Mouse (Mus musculus) E14TG2a.4 (cell line): ENCODE results near the gene Olfr1511.
"Not testable (repeated sequence)": the region's sequence is repeated elsewhere in the genome, so short reads cannot be mapped to it uniquely, and the experiment has no call there.

Experiments used
- H3K27me3 ChIP-seq: 2 replicates; pipeline ENCODE4 v1.6.1; 2014; ENCODE audit warnings: low read length, control low read depth; ENCODE audit not compliant: insufficient read depth
- H3K36me3 ChIP-seq: 2 replicates; pipeline ENCODE4 v1.6.1; 2014; ENCODE audit warnings: low read length, control low read depth; ENCODE audit not compliant: insufficient read depth
- H3K4me1 ChIP-seq: replicated peaks from 2 replicates; pipeline ENCODE4 v1.6.1; 2014; ENCODE audit warnings: low read depth, low read length, control low read depth
- H3K4me3 ChIP-seq: replicated peaks from 2 replicates; pipeline ENCODE4 v1.5.1; 2014; ENCODE audit warnings: mild to moderate bottlenecking, low read length
- H3K9me3 ChIP-seq: 2 replicates; pipeline ENCODE4 v1.6.1; 2014; ENCODE audit warnings: low read length, control low read depth
- CTCF ChIP-seq: conservative IDR thresholded peaks from 2 replicates; pipeline ENCODE4 v1.5.1; 2014; ENCODE audit warnings: low read length
- NANOG ChIP-seq: IDR thresholded peaks from 2 replicates; pipeline ENCODE4 v1.6.1; 2014; ENCODE audit warnings: borderline replicate concordance, low read length, mixed read lengths
- POU5F1 ChIP-seq: IDR thresholded peaks from 2 replicates; pipeline ENCODE4 v1.6.1; 2014; ENCODE audit warnings: low read length, borderline replicate concordance

Olfr1511 gene

DNA sequence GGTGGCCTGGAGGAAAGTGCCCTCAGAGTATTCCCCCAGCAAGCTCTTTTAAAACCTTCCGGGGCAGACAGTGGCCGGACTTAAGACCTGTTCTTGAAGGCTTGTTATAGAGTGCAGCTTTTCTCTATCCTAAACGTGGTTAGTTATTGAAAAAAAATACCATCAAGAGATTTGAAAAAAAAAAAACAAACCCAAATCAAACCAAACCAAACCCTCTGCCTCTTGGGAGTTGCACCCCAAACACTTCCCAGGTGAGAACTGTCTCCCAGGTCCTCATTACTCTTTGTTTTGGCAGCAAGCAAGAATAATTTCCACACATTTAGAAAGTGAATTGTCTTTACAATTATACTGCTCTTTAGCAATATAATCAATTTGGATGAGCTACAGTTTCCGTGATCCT lies at the start of gene Olfr1511:
Gene Olfr1511 (minus strand): TSS at position 101 of the 400 bp plus-strand sequence.
- H3K4me3 ChIP-seq = no peak within 1 kb of the TSS
- H3K36me3 ChIP-seq = no peaks in the 10 kb centered on the region
- no peak for TF ChIP-seq CTCF
- TF ChIP-seq NANOG = no peak
- TF ChIP-seq POU5F1 = no peak
- no peaks in the 10 kb centered on the region for H3K9me3 ChIP-seq
- H3K4me1 ChIP-seq = no peaks in the 10 kb centered on the region
- no peaks in the 10 kb centered on the region for H3K27me3 ChIP-seq

- TF ChIP-seq CTCF (no peak), POU5F1 (no peak), NANOG (no peak)
- no peaks in the 10 kb centered on the region for H3K4me1 ChIP-seq
- no peak within 1 kb of the TSS for H3K4me3 ChIP-seq
- H3K27me3 ChIP-seq = no peaks in the 10 kb centered on the region
- peaks cover 5% of the 10 kb centered on the region for H3K9me3 ChIP-seq
- no peaks in the 10 kb centered on the region for H3K36me3 ChIP-seq
These were observed 45.5 kb upstream of the Olfr1511 start, which contains the start of gene Olfr1509 for GRCm38 (mm10) chr14:52442690-52443089. TSS of gene Olfr1509 (plus strand) at chr14:52442990.

DNA sequence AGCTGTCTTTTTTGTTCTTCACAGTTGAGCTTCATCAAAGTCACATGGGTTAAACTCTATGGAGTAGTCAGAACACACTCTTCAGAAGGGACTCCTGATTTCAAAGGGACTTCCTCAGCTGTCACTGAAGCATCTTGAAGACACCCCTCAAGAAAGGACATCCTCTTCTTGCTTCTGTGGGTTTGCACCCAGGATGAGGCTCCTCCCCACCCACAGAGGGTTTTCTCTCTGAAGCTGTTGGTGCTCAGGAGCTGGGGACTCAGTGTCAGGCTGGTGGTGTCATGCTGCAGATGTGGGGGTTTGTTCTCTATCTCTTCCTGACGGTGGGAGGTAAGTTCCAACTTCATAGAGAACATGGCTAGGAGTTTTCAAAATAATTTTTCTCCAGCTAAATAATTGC lies 30.5 kb upstream of the Olfr1511 start:
- no peak overlapping the region for H3K4me3 ChIP-seq
- H3K9me3 ChIP-seq = no peaks in the 10 kb centered on the region
- no peaks in the 10 kb centered on the region for H3K36me3 ChIP-seq
- no peaks in the 10 kb centered on the region for H3K4me1 ChIP-seq
- no peak for TF ChIP-seq CTCF
- no peak for TF ChIP-seq NANOG
- no peak for TF ChIP-seq POU5F1
- H3K27me3 ChIP-seq = no peaks in the 10 kb centered on the region

DNA sequence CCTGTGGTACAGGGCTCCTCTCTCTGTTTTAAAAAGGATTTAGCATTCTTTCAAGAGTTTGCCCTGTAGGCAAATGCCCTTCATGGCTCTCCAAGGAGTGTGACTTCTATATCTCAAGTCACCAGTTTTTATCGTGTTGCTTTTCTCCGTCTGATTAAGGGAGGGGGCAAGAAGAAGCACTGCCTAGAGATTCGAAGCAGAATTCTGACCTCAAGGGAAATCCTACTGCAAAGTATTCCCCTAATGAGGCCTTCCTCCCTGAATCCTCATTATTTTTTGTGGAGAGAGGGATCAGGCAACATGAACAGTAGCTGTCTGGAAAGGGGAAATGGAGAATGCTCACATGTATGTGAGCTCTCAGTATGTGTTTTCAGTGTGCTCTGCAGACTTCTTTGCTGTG lies 17.1 kb upstream of the Olfr1511 start, which contains the start of gene Olfr1510:
Gene Olfr1510 (minus strand): TSS at position 101 of the 400 bp plus-strand sequence.
- Histone ChIP-seq H3K4me1 (no peaks in the 10 kb centered on the region), H3K9me3 (no peaks in the 10 kb centered on the region)

DNA sequence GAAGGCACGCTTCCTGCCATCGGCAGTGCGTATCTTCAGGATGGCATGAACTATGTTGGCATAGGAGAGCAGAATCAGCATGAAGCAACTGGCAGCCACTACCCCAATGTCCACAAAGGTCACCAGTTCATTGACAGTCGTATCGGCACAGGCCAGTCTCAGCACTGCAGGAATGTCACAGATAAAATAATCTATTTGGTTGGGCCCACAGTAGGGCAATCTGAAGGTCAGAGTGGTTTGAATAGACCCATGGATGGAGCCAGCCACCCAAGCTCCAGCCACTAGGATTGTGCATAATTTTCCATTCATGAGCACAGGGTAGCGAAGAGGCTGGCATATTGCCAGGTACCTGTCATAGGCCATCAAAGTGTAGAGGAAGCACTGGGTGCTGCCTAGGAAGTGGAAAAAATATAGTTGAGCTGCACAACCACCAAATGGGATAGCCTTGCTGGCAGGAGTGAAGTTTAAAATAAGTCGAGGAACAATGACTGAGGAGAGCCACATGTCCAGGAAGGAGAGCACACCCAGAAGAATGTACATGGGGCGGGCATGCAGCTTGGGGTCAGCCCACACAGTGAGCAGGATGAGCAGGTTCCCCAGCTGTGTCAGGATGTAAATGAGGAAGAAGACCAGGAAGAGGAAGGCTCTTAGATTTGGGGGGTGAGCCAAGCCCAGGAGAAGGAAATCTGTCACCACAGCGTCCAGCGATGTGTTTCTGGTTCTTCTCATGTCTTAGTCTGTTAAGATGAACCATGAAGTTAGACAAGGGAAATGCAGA lies 13.2 kb upstream of the Olfr1511 start:
- not testable (repeated sequence) for H3K36me3 ChIP-seq, H3K9me3 ChIP-seq, H3K4me1 ChIP-seq, H3K27me3 ChIP-seq, H3K4me3 ChIP-seq

More for the DNA sequence above, 17.1 kb upstream of the Olfr1511 start, which contains the start of gene Olfr1510:
- no peak within 1 kb of the TSS for H3K4me3 ChIP-seq
- no peaks in the 10 kb centered on the region for H3K27me3 ChIP-seq
- H3K36me3 ChIP-seq = no peaks in the 10 kb centered on the region
- TF ChIP-seq NANOG (no peak), POU5F1 (no peak), CTCF (no peak)

GRCm38 (mm10) chr14:52390084-52390848 lies 6.9 kb downstream of the Olfr1511 start:
- not testable (repeated sequence) for H3K9me3 ChIP-seq, H3K27me3 ChIP-seq, H3K36me3 ChIP-seq, H3K4me1 ChIP-seq, H3K4me3 ChIP-seq

GRCm38 (mm10) chr14:52379068-52379467 lies 18.1 kb downstream of the Olfr1511 start, which contains the start of gene Olfr1512:
TSS of gene Olfr1512 (minus strand) at chr14:52379168.
- no peak within 1 kb of the TSS for H3K4me3 ChIP-seq
- no peaks in the 10 kb centered on the region for H3K36me3 ChIP-seq
- no peaks in the 10 kb centered on the region for H3K4me1 ChIP-seq
- H3K27me3 ChIP-seq = no peaks in the 10 kb centered on the region
- TF ChIP-seq POU5F1 (no peak), CTCF (no peak), NANOG (no peak)
- H3K9me3 ChIP-seq = no peaks in the 10 kb centered on the region

- H3K4me1 ChIP-seq = no peaks in the 10 kb centered on the region
- no peaks in the 10 kb centered on the region for H3K36me3 ChIP-seq
- no peaks in the 10 kb centered on the region for H3K27me3 ChIP-seq
- no peak for TF ChIP-seq NANOG
- H3K9me3 ChIP-seq = no peaks in the 10 kb centered on the region
- H3K4me3 ChIP-seq = no peak overlapping the region
These were observed 28.4 kb downstream of the Olfr1511 start for GRCm38 (mm10) chr14:52368741-52369140.
